Mouse (Mus musculus): Measurements from ENCODE around the gene Pxn. TPM values are rescaled to one million over a fixed set of nuclear protein-coding genes. Genes with fewer than 3 reads are reported as not detected.
"Not testable (repeated sequence)": the region's sequence is repeated elsewhere in the genome, so short reads cannot be mapped to it uniquely, and the experiment has no call there.

Gene Pxn
- total RNA-seq, 2 experiments from 2014 or later = 107 to 130 TPM

- no peak for DNase-seq
Observed at GRCm38 (mm10) chr5:115485489-115486205, 20.8 kb upstream of the Pxn start.

GRCm38 (mm10) chr5:115486726-115487125 is 19.8 kb upstream of the Pxn start:
- no peak for DNase-seq

- DNase-seq = no peak
Observed at GRCm38 (mm10) chr5:115487353-115487752, 19.1 kb upstream of the Pxn start.

- DNase-seq = no peak
Observed at GRCm38 (mm10) chr5:115487942-115488580, 18.4 kb upstream of the Pxn start.

GRCm38 (mm10) chr5:115488841-115489698 is 17.4 kb upstream of the Pxn start:
- peak; percentile 69 for DNase-seq

- DNase-seq = peak; percentile 79
Observed at GRCm38 (mm10) chr5:115489699-115490637, 16.5 kb upstream of the Pxn start.

- no peak for DNase-seq
Observed at GRCm38 (mm10) chr5:115490638-115491000, 15.9 kb upstream of the Pxn start.

GRCm38 (mm10) chr5:115491076-115491475 is 15.4 kb upstream of the Pxn start:
- DNase-seq = no peak

- DNase-seq = peak; percentile 54
Observed at GRCm38 (mm10) chr5:115491771-115492322, 14.6 kb upstream of the Pxn start.

GRCm38 (mm10) chr5:115492711-115493335 is 13.7 kb upstream of the Pxn start:
- DNase-seq = no peak

- no peak for DNase-seq
Observed at GRCm38 (mm10) chr5:115493441-115493840, 13.0 kb upstream of the Pxn start.

- not testable (repeated sequence) for DNase-seq
Observed at GRCm38 (mm10) chr5:115495618-115496017, 10.9 kb upstream of the Pxn start.

- DNase-seq = no peak
Observed at GRCm38 (mm10) chr5:115497033-115497432, 9.4 kb upstream of the Pxn start.

- DNase-seq = no peak
Observed at GRCm38 (mm10) chr5:115498307-115499240, 7.9 kb upstream of the Pxn start.

GRCm38 (mm10) chr5:115500383-115500935 is 6.0 kb upstream of the Pxn start:
- DNase-seq = no peak

- DNase-seq = no peak
Observed at GRCm38 (mm10) chr5:115503035-115503434, 3.4 kb upstream of the Pxn start.

GRCm38 (mm10) chr5:115505617-115506016 is 859 bp upstream of the Pxn start:
- DNase-seq = not testable (repeated sequence)

- DNase-seq = no peak
Observed at GRCm38 (mm10) chr5:115507267-115507980, 948 bp downstream of the Pxn start.

Measured in gastrocnemius, postnatal 10 days (tissue).